Mouse (Mus musculus): ENCODE data around the gene Peak1. TPM values are rescaled to one million over a fixed set of nuclear protein-coding genes. Genes with fewer than 3 reads are reported as not detected.

Peak1 gene
- polyA plus RNA-seq, 1 experiment: 0.01 TPM

DNA sequence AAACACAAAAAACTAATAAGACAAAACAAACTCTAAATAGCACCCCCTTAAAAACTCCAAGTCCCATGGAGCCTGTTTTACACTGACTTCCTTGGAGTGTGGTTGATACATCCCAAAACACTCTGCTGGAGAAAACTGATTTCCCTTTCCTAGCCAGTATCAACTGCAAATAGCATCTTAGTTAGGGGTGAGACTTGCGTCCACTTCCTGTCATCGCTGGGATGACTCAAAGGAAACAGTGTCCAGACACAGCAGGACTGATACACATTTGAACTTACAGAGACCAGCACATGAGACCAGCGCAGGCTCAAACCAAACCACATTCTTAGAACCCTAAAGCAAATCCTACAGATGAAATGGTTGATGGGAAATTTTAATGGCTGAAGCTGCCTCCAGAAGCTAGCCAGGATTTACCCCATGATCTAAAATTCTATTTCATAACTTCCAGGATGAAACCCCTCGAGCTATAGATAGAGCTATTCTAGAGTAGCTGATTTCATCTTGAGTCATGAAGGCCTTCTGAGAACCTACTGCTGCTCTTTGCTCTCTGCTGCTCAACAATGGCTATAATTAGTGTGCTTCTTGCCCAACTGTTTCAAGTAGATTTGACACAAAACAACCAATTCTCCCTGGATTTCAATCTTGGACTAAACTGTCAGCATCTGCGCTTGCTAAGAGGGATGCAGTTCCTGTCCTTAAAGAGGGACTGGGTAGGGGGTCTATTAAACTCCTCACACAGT lies 152.2 kb downstream of the Peak1 start:
- H3K4me3 ChIP-seq (replicated peaks): no peak overlapping the region
- peaks cover 13% of the 10 kb centered on the region for H3K4me1 ChIP-seq (ENCODE audit: control insufficient read depth)
- TF ChIP-seq TAL1 (IDR thresholded peaks at IDR 0.05; ENCODE audit: low read length): no peak
- no peak for TF ChIP-seq GATA1 (IDR thresholded peaks at IDR 0.05; ENCODE audit: low read length)
- H3K27me3 ChIP-seq (ENCODE audit: control insufficient read depth): no peaks in the 10 kb centered on the region
- no peaks in the 10 kb centered on the region for H3K36me3 ChIP-seq (ENCODE audit: control insufficient read depth)
- peaks cover under 1% of the 10 kb centered on the region; the same call in 1 of the 2 replicates for H3K9me3 ChIP-seq (ENCODE audit: control insufficient read depth, low read length)

DNA sequence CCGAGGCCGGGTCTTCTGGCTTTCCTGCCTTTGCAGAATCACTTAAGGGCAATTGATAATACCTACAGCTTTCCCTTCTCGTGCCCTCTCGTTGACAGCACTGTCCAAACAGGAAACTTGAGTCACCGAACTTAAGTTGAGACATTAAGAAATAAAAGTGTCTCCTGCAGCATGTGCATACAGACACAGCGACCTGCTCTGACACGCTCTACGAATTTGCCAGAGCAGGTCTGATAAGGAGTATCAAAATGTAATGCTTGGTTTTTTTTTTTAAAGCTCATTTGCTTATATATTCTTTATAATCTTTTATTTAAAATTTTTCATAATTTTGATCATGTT lies 152.9 kb downstream of the Peak1 start:
- peaks cover 5% of the 10 kb centered on the region for H3K9me3 ChIP-seq (ENCODE audit: control insufficient read depth, low read length)
- H3K4me3 ChIP-seq (replicated peaks): no peak overlapping the region
- H3K27me3 ChIP-seq (ENCODE audit: control insufficient read depth): no peaks in the 10 kb centered on the region
- TF ChIP-seq GATA1 (IDR thresholded peaks at IDR 0.05; ENCODE audit: low read length): no peak
- no peaks in the 10 kb centered on the region for H3K36me3 ChIP-seq (ENCODE audit: control insufficient read depth)
- H3K4me1 ChIP-seq (ENCODE audit: control insufficient read depth): peaks cover 13% of the 10 kb centered on the region

DNA sequence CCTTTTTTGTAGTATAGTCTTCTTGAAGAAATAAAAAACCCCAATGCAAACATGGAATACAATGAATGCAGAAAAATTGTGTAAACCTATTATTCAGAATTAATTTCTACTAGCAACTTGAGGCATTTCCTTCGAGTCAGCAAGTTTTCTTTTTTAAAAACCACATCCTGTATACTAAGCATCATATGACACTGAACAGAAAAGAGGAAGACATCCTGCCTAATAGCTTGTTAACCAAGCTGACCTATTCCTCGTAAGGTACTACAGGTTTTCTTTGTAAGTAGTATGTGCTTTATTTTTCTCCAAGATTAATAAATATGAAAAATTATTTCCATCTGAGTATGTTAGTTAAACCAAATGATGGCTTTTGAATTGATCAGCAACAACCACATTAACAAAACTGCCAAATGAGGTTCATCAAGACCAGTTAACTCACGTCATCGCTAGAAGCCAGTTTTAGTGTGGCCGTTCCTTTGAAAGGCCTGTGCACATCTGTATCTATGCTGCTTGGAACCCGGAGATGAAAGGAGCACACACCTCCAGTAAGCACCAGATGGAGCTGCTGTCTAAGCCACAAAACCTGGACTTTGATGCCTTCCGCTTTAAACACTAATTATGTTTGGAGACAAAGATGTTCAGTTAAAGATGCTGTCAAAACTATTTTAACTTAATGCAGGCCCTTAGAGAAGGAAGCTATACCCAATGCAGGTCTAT lies 153.4 kb downstream of the Peak1 start:
- H3K4me3 ChIP-seq (replicated peaks): no peak overlapping the region
- H3K36me3 ChIP-seq (ENCODE audit: control insufficient read depth): peaks cover 2% of the 10 kb centered on the region; the same call in 1 of the 2 replicates
- H3K27me3 ChIP-seq (ENCODE audit: control insufficient read depth): no peaks in the 10 kb centered on the region
- TF ChIP-seq GATA1 (IDR thresholded peaks at IDR 0.05; ENCODE audit: low read length) (no peak), TAL1 (IDR thresholded peaks at IDR 0.05; ENCODE audit: low read length) (no peak)
- H3K9me3 ChIP-seq (ENCODE audit: control insufficient read depth, low read length): peaks cover 5% of the 10 kb centered on the region
- H3K4me1 ChIP-seq (ENCODE audit: control insufficient read depth): peaks cover 13% of the 10 kb centered on the region

DNA sequence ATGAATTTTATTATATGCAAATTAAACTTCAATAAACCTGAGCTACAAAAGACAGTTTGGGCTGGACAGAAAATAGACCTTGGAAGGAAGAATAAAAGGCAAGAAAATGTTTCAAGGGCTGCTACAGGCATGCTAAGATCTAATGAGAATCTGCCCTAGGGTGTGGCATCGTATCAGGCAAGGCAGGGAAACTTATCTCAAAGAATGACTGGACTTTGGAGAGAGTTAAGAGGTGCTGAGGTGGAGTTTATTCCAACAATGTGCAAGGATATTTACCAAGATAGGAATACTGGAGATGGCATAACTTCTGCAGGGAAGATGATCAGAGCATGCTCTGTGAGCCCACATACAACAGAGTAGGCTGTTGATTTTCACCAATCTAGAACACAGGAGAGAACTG lies 154.8 kb downstream of the Peak1 start:
- TF ChIP-seq TAL1 (IDR thresholded peaks at IDR 0.05; ENCODE audit: low read length) (no peak), GATA1 (IDR thresholded peaks at IDR 0.05; ENCODE audit: low read length) (no peak)
- Histone ChIP-seq H3K27me3 (ENCODE audit: control insufficient read depth) (no peaks in the 10 kb centered on the region), H3K36me3 (ENCODE audit: control insufficient read depth) (peaks cover 4% of the 10 kb centered on the region), H3K4me3 (replicated peaks) (no peak overlapping the region), H3K9me3 (ENCODE audit: control insufficient read depth, low read length) (peaks cover 5% of the 10 kb centered on the region), H3K4me1 (ENCODE audit: control insufficient read depth) (peaks cover 13% of the 10 kb centered on the region)

DNA sequence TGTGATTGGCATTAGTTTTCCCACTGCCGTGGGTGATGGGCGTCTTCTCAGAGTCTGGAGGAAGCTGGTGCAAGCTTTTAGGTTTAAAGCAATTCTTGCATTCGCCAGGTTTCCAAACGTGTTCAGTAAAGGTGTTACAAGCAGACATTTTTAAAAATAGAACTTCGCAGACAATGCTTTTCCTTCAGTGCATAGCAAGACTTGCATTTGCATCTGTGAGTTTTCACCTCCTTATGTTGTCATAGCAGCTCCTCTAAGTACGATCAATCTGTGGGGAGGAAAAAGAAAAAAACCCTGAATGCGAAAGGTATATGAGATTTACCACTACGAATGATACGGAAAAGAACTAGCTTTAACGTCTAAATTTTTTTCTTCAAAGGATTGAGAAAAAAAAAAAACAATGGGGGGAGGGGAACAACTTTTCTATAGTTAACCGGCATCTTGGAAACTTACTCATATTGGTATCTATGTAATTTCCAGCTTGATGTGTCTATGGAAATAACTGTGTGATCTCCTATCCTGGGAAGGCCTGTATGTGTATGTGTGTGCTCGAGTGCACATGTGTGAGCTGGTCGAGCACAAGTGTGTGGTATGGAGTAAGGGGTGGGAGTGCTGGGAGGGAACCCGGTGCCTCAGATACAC lies 157.3 kb downstream of the Peak1 start:
- TF ChIP-seq GATA1 (IDR thresholded peaks at IDR 0.05; ENCODE audit: low read length) (no peak), TAL1 (IDR thresholded peaks at IDR 0.05; ENCODE audit: low read length) (no peak)
- Histone ChIP-seq H3K9me3 (ENCODE audit: control insufficient read depth, low read length) (peaks cover 5% of the 10 kb centered on the region), H3K36me3 (ENCODE audit: control insufficient read depth) (peaks cover 4% of the 10 kb centered on the region), H3K27me3 (ENCODE audit: control insufficient read depth) (no peaks in the 10 kb centered on the region), H3K4me3 (replicated peaks) (no peak overlapping the region), H3K4me1 (ENCODE audit: control insufficient read depth) (peaks cover 13% of the 10 kb centered on the region)

DNA sequence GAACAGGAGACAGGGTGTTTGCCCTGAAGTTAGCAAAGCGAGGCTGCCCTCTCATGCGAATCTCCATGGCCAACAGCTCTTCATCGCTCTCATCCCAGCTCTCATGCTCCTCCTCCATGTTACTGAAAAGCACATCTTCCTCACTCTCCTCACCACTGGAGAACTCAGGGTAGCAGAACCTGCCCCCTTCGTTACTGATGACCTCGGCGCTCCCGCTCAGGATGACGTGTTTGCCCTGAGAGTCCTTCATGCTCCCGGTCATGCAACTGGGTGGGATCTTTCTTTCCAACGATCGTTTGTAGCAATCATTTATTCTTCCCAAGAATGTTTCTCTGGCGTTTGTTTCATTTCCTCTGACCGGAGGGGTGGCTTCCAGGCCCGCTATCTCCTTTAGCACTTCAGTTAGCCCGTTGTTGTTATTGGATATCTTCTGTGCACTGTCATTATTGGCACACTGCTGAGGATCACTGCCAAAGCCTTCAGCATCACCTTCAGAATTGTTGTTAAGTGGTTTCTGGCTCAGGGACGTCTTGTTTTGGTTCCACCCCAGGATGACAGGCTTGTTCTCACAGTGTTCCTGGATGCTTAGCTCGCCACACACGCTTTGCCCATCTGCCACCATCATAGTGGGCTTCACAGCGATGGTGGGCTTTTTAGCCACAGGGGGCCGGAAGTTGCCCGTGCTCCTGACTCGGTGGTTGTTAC lies 157.9 kb downstream of the Peak1 start:
- no peak for TF ChIP-seq TAL1 (IDR thresholded peaks at IDR 0.05; ENCODE audit: low read length)
- no peak for TF ChIP-seq GATA1 (IDR thresholded peaks at IDR 0.05; ENCODE audit: low read length)
- Histone ChIP-seq H3K27me3 (ENCODE audit: control insufficient read depth) (no peaks in the 10 kb centered on the region), H3K4me3 (replicated peaks) (no peak overlapping the region)

DNA sequence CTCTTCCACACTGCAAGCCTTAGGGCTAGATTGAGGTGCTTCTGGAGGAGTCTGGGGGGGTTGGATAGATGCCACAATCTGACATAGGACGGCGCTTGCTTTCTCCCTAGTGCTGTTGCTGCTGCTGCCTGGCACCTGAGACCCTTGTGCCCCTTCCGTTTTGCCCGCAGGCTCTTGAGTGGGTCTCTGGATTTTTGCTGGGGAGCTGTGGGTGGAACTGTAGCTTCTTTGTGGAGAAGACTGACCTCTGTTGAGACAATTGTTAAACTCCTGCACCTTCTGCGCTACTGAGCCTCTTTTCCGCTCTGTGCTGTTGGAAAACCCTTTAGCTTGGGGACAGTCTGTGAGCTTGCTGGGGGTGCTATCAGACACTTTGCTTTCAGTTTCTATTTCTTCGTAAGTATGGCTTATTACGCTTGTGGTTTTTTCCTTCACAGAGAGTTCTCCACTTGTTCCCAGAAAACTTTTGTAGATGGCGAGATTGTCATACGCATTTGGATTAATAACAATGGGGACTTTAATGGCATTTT lies 159.5 kb downstream of the Peak1 start:
- no peak for TF ChIP-seq TAL1 (IDR thresholded peaks at IDR 0.05; ENCODE audit: low read length)
- no peak for TF ChIP-seq GATA1 (IDR thresholded peaks at IDR 0.05; ENCODE audit: low read length)

More for the DNA sequence above, 157.9 kb downstream of the Peak1 start:
- H3K36me3 ChIP-seq (ENCODE audit: control insufficient read depth): peaks cover 4% of the 10 kb centered on the region
- peaks cover 13% of the 10 kb centered on the region for H3K4me1 ChIP-seq (ENCODE audit: control insufficient read depth)
- peaks cover 5% of the 10 kb centered on the region for H3K9me3 ChIP-seq (ENCODE audit: control insufficient read depth, low read length)

DNA sequence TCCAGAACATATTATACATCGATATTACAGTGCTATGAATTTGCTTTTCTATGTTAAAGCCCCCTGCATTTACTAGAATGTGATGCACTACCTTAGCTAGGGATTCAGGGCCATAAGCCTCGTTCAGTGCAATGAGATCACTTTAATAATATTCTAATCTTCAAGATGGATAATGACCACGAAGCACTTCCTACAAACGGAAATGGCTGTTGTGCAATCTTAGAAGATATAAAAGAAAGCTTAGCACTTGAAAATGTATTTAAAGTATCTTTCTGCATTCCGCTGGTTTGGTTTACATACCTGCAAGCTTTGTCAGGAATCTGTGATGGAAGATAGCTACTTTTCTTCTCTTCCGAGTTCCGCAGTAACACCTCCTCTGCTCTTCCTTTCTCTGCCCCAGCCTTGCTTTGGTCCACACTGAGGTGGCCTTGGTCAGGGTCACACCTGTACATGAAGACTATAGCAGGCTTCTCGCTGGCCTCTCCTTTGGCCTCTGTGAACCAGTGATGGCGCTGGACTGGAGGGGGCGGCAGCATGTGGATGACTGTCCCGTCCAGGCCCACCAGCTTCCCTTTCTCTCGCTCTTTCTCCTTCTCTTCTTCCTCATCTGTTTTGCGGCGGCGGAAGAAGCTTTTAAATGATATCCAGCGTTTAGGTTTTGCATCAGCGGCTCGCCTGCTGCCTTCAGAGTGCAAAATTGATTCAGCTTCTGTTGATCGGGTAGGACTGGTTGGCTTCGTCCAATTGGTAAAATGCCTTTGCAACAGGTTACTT lies 160.5 kb downstream of the Peak1 start:
- H3K4me1 ChIP-seq (ENCODE audit: control insufficient read depth): no peaks in the 10 kb centered on the region
- H3K9me3 ChIP-seq (ENCODE audit: control insufficient read depth, low read length): peaks cover 5% of the 10 kb centered on the region
- peaks cover 4% of the 10 kb centered on the region for H3K36me3 ChIP-seq (ENCODE audit: control insufficient read depth)
- no peaks in the 10 kb centered on the region for H3K27me3 ChIP-seq (ENCODE audit: control insufficient read depth)
- H3K4me3 ChIP-seq (replicated peaks): no peak overlapping the region
- TF ChIP-seq TAL1 (IDR thresholded peaks at IDR 0.05; ENCODE audit: low read length): no peak
- no peak for TF ChIP-seq GATA1 (IDR thresholded peaks at IDR 0.05; ENCODE audit: low read length)

More for the DNA sequence above, 159.5 kb downstream of the Peak1 start:
- peaks cover 5% of the 10 kb centered on the region for H3K9me3 ChIP-seq (ENCODE audit: control insufficient read depth, low read length)
- no peaks in the 10 kb centered on the region for H3K27me3 ChIP-seq (ENCODE audit: control insufficient read depth)
- H3K4me1 ChIP-seq (ENCODE audit: control insufficient read depth): peaks cover 8% of the 10 kb centered on the region
- no peak overlapping the region for H3K4me3 ChIP-seq (replicated peaks)
- peaks cover 4% of the 10 kb centered on the region for H3K36me3 ChIP-seq (ENCODE audit: control insufficient read depth)

Measured in erythroblast, embryonic 14.5 days (primary cell).